Mouse (Mus musculus): ENCODE data around the gene Ugt1a6b.
"Not testable (repeated sequence)": the region's sequence is repeated elsewhere in the genome, so short reads cannot be mapped to it uniquely, and the experiment has no call there.

Ugt1a6b gene

GRCm38 (mm10) chr1:88121521-88121920 is 18.5 kb downstream of the Ugt1a6b start:
- DNase-seq = peak in 1 of 2 experiments; percentile 15

- DNase-seq = not testable (repeated sequence)
These were observed 22.8 kb downstream of the Ugt1a6b start for GRCm38 (mm10) chr1:88125827-88126360.

GRCm38 (mm10) chr1:88129091-88129490 is 26.0 kb downstream of the Ugt1a6b start:
- not testable (repeated sequence) for DNase-seq

GRCm38 (mm10) chr1:88130223-88130622 is 27.2 kb downstream of the Ugt1a6b start:
- not testable (repeated sequence) for DNase-seq

GRCm38 (mm10) chr1:88133908-88134456 is 30.9 kb downstream of the Ugt1a6b start:
- DNase-seq = no peak

GRCm38 (mm10) chr1:88134457-88135011 is 31.5 kb downstream of the Ugt1a6b start, which contains the start of gene Ugt1a6a:
Ugt1a6a (plus strand) TSS chr1:88134809.
- DNase-seq = not testable (repeated sequence)

- not testable (repeated sequence) for DNase-seq
These were observed 32.3 kb downstream of the Ugt1a6b start for GRCm38 (mm10) chr1:88135229-88135904.

- DNase-seq = no peak
These were observed 33.6 kb downstream of the Ugt1a6b start for GRCm38 (mm10) chr1:88136646-88137045.

- no peak for DNase-seq
These were observed 34.2 kb downstream of the Ugt1a6b start for GRCm38 (mm10) chr1:88137264-88137663.

- DNase-seq = no peak
These were observed 35.1 kb downstream of the Ugt1a6b start for GRCm38 (mm10) chr1:88138145-88138544.

GRCm38 (mm10) chr1:88140492-88140891 is 37.4 kb downstream of the Ugt1a6b start:
- not testable (repeated sequence) for DNase-seq

- DNase-seq = peak; percentile 53 to 75
These were observed 41.1 kb downstream of the Ugt1a6b start for GRCm38 (mm10) chr1:88143966-88144675.

GRCm38 (mm10) chr1:88145278-88145677 is 42.2 kb downstream of the Ugt1a6b start:
- DNase-seq = peak in 1 of 2 experiments; percentile 22

- peak in 1 of 2 experiments; percentile 26 for DNase-seq
These were observed 47.1 kb downstream of the Ugt1a6b start for GRCm38 (mm10) chr1:88150133-88150532.

- DNase-seq = peak; percentile 35 to 37
These were observed 55.4 kb downstream of the Ugt1a6b start for GRCm38 (mm10) chr1:88158430-88158829.

GRCm38 (mm10) chr1:88165711-88166110 is 62.7 kb downstream of the Ugt1a6b start, which contains the start of gene Ugt1a5:
Ugt1a5 (plus strand) TSS chr1:88166012.
- no peak for DNase-seq

- DNase-seq = not testable (repeated sequence)
These were observed 69.1 kb downstream of the Ugt1a6b start for GRCm38 (mm10) chr1:88172190-88172589.

- no peak for DNase-seq
These were observed 76.6 kb downstream of the Ugt1a6b start for GRCm38 (mm10) chr1:88179657-88180056.

GRCm38 (mm10) chr1:88186325-88186935 is 83.4 kb downstream of the Ugt1a6b start:
- no peak for DNase-seq

- no peak for DNase-seq
These were observed 89.1 kb downstream of the Ugt1a6b start for GRCm38 (mm10) chr1:88192136-88192535.

GRCm38 (mm10) chr1:88195687-88196086 is 92.6 kb downstream of the Ugt1a6b start:
- no peak for DNase-seq

- DNase-seq = no peak
These were observed 94.4 kb downstream of the Ugt1a6b start for GRCm38 (mm10) chr1:88197443-88197842.
